Mouse (Mus musculus): ENCODE results near the gene Anks4b.

The Anks4b gene

DNA sequence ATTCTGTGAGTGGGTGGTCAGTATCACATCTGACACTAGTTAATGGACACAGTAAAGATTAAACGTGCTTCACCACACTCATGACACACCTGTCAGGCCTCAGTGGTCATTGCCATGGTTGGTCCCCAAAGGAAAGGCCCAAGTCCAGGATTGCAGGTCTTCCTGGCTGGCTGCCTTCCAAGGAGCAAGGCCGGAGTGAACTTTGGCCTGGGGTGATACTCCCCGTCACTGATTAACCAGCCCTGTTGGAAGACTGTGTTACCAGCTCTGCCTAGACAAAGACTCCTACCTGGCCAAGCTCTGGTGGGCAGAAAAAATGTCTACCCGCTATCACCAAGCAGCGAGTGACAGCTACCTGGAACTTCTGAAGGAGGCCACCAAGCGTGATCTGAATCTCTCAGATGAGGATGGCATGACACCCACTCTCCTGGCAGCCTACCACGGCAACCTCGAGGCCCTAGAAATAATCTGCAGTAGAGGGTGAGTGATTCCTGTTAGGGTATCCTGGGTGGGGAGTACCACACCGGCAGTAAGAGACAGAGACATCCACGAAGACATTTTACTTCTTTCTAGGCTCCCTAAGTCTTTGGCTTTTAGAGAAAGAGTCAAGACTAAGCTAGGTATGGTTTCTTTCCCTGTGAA lies at the start of gene Anks4b:
TSS of gene Anks4b (plus strand) at position 256 of the 642 bp plus-strand sequence.
- DNase-seq, result no peak

DNA sequence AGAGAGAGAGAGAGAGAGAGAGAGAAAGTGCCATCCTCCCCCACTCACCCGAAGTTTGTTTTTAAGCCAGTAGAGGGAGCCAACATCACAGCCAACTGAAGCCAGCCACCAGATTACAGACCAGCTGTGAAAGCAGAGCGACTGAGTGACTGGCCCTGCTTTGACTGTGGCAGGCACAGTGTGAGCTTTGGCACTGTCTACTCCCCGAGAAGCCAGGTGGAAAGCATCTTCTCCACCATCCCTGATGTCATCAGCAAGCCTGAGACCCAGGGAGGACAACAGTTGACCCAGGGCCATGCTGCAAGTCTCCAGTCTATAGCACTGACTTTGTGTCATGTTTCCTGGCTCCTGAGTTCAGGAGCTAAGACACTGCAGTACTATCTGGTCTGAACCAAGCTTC lies 48.8 kb upstream of the Anks4b start:
- DNase-seq, result peak; percentile 51

DNA sequence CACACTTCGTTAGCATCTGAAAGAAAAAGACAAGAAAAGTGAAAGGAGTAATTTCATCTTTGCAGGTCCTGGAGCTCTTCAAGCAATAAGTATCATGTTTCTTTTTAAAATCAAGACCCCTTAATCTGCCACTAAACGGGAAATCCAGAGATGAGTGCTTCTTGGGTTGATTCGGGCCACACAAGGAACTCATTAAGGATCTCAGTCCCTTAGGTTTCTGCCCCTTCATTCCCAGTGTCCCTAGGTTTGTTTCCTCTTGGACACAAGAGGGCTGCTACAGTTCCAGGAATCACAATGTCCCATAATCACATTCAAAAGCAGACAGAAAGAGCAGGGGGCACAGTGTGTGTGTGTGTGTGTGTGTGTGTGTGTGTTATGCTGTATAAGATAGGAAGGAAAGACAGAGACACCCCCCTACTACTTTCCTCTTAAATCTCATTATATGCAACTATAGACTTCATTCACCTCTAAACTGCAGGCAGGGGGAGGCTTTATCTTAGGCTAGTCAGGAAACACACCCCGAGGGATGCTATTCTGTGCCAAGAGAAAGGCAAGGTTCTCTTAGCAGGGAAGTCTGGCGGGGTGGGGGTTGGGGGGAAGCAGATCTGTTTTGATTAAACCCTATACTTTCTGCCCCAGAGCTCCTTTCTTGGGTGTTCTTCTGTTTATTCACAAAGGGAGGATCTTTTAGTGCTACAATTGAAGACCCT lies 46.5 kb upstream of the Anks4b start:
- no peak for DNase-seq

DNA sequence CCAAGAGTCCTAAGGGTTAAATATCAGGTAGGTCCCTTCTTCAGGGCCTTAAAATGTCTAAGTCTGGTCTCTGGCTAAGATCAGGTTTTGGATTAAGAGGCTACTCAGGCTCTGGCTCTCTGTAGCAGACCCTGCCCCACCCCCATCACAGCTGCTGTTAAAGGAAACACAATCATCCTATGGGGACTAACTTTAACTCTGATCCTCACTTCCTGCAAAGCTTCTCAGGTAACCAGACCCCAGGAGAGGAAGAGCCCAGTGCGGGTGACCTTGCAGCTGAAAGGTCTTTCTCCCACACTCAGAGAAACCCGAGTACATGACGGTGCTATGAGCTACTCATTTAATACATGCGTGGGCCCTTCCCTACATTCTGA lies 46.0 kb upstream of the Anks4b start:
- no peak for DNase-seq

DNA sequence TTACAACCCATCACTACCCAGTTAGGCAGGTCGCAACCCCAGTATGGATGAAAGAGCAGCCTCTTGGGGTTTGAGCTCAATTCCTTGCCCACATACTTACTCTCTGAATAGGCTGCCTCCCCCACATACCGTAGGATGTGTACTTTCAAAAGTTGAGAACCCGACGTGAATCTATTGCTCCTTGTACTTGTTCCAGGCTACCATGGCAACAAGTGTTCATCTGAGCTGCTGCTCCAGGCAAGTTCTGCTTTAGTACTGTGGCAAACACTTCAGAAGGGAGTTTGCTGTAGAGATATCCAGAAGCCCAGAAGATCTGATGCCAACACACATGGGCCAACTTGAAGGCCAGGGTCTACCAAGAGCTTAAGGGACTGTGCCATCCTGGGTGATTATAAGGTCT lies 44.7 kb upstream of the Anks4b start:
- no peak for DNase-seq

DNA sequence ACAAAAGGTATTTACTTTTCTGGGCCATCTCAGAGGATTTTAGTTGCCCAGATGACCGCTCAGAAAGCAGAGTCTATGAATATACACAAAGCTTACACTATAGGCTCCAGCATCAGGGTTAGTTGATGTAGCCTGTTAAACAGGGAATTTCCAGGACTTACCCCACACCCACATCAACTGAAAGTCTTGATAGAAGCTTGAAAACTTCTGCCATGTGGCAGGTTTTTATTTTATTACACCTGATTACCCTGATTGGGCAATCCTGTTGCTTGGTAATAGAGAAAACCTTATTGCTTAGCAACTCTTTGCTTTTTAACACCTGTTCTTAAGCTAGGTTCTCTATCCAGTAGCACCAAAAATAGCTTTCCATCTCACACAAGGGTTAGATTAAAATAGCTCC lies 30.9 kb upstream of the Anks4b start:
- no peak for DNase-seq

DNA sequence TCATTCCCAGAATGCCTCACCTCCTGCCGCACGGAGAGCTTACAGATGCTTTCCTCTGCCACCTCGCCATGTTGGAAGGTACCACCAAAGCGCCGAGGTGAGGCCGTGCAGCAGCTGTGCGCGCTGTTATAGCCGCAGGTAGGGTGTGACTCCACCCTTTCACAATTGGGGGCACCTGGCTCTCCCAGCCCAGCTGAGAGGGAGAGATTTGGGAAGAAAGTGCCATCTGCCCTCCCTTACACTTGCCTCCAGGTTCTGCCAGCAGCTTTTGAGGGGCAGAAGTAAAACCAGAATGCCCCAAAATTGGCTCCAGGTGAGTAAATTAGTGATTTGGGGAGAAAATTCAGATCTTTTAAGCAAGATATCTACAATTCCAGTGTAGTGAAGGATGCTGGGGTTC lies 28.5 kb upstream of the Anks4b start, which contains the start of gene Zp2:
TSS of gene Zp2 (minus strand) at position 101 of the 400 bp plus-strand sequence.
- DNase-seq, result no peak

DNA sequence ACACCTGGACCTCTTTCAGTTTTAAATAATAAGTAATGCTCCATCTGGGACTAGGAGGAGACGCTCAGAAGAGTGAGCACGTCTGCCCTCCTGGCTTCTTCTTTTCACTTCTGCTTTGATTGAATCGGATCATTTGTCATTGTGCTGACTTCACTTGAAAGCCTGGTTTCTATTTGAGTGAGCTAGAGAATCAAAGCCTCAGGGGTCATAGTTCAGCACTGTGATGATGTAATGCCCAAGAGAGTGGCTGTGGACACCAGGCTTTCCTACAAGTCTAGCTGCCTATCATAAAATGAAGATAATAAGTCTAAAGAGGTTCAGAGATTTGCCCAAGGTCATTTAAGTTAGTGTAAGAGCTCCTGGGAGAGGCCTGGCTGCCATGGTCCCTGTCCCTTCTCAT lies 23.4 kb upstream of the Anks4b start:
- no peak for DNase-seq

DNA sequence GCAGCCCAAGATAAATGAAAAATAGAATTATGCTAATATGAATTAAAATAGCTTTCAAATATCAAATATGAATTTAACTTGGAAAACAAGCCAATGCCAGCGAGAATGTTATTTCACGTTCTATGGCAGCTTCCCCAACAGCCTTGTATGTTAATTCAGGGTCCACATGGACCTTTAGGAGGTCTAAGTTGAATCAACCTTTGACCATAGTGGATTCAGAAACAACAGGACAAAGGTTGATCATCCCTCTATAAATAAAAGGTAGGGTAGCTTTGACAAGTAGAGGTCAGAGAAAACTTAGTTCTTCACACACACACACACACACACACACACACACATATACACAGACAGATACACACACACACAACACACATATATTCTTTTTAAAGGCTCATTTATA lies 22.8 kb upstream of the Anks4b start:
- DNase-seq, result no peak

DNA sequence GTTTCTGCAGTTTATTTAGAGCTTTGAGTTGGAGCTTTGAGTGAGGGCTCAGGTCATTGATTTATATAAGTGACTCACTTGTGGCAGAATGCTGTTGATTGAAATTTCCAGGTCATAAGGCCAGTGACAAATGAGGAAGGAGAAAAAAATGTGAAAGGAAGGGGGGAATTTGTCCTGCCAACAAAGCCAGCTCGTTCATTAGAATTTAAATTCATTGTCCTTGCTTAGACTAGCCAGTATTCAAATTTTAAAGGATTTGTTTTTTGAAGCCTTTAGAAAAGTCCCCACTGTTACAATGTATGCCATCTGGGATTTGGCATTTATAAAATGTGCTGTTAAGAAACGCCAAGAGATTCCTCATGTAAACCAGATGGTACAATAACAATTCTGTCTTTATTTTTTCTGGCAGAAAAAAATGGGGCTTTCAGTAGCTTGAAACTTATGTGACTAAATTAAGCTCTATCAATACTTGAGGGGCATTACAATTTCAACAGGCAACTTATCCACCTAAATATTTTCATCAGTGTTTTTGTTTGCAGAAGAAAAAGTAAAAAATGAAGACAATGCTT lies 16.7 kb upstream of the Anks4b start:
- no peak for DNase-seq

DNA sequence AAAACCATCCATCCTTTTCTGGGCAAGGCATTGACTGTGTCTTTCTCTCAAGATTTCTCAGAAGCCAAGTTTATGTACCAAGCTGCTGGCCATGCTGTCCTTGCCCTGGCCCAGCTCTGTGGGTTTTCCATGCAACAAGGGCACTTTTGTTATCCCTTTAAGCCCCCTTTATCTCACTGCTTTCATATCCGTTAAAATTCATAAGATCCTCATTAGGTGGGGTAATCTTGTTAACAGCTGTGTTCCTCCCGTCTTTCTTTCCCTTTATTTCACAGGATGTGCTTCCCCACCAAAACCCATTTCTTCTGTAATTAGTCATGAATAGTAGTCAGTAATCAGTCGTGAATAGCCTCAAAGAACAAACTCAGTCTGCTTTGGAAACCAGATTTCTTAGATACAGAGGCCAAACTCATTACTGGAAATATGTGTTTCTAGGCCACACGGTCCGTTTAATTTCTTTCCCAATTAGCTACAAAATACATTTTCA lies 16.0 kb upstream of the Anks4b start:
- DNase-seq, result no peak

DNA sequence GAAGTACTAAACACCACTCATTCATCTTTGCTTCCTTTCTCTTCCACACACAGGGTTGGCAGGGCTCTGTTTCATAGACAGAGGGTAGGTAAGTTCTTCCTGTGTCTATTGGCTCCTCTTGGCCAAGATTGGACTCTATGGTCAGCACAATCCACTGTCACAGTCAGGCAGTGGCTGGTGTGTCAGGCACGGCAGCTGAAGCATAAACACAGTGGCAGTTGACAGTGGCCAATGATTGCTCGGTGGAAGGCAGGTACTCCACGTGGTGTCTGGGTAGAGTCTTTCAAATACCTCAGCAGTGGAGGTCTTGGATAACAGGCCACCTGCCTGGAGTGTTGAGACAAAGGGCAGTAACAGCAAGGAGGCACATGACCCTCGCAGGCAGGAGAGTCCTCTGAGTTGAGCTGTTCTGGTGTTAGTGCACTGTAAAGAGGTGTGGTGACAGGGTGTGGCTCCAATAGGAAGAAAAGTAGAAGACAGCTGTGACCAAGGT lies 15.5 kb upstream of the Anks4b start:
- no peak for DNase-seq

DNA sequence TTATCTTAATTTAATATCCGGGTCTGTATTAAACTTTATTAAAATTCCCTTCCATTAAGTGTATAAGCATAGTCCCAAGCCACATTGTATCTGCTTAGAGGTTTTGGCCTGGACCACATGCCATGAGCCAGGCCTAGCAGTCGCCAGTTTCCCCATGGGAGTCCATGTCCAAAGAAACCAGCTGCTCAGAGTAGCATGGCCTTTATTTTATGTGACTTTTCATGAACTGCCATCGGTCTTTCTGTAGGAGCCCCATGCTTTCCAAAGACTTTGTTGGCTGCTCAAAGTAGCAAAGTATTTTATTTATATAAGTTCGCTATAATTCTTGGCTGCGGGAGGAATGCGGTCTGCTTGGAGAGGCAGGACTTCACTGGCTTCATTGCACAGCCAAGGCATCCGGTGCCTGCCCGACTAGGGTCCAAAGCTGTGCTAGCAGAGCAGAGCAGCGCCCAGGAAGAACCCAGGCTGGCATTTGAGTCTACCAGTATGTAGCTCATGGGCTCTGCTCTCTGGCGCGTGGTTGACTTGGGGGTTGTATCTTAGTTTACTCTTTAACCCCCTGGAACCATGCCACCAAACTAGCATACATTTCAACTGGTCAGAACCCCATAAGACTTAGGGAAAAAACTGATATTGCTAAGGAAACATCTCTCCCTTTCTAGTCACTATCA lies 9.9 kb upstream of the Anks4b start:
- no peak for DNase-seq

DNA sequence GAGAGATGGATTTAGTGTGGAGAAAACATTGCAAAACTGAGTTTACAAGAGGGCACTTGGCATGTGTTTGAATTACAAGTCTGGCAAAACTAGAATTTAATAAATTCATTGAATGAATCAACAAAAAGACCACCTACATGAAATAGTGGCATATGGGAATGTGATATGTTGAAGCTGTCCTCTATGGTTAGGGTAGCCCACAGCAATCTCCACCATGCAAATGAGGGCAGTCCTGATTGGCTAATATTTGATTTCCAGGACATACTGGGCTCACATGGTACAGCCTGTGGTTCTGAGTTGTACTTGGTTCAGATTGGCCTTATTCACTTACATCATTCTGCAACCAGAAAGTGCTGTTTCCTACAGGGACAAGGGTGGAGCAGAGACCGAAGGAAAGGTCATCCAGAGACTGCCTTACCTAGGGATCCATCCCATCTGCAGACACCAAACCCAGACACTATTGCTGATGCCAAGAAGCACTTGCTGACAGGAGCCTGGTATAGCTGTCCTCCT lies 1.4 kb upstream of the Anks4b start:
- no peak for DNase-seq

DNA sequence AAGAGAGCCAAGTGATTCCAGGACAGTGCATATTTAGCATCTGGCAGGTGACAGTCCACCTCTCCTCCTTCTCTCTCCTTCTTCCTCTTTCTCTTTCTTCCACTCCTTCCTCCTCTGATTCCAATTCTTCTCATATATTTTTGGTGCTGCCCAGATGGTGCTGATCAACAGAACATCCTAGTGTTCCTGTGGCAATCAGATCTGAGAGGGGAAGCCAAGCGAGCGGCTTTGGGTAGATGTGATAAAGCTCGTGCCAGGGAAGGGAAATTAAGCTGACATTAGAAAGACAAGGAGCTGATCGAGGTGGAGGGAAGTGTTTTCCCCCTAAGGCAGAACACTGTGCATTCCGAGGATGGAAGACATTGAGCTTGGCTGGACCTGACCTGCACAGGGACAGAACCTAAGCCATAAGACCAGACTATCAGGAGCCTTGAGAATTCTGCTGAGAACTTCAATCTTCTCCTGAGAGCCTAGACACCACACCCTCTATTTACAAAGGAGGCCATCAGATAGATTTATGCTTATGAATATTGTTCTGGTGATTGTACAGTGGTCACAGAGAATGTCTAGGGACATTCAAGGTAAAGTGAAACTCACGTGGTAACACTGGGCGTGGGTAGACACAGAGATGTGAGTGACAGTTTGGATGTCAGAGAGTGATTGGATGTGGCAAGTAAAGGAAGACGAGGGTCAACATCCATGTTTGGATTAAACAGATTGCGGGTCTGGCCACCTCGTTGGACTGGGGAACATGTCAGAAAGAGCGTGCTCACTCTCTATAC lies 1.3 kb downstream of the Anks4b start:
- no peak for DNase-seq

DNA sequence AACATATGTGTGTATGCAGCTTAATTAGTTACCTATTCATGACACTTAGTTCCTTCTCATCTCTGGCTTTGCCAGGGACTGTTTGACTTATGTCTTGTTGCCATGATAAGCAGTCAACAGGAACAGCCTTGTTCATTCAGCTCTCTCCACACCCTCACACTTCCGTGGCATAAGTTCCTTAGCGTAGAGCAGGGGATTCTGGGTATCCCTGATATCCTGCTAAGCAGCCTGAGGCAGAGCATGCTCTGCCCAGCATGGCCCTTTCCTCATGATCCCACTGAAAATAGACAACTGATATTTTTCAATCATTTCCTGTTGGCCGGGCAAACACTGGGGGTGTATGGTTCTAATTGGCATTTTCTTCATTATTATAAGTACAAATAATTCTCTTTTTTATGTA lies 4.0 kb downstream of the Anks4b start:
- no peak for DNase-seq

DNA sequence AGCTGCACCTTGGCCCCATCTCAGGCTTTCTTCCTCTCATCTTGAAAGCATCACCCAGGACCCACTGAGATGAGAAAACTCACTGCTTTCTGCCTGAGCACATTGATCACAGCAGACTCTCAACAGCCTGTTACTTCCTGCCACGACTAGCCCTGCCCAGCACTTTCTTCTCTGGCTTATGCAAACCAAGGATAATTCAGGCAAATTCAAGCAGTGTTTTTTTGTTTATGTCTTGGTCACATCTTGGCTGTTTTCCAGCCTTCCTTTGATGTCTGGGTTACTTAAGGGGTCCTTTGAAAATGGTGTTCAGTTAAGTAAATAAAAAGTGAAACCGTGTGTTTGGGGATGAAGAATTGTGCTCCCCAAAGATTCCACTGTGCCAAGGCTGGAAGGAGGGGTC lies 5.3 kb downstream of the Anks4b start:
- no peak for DNase-seq

DNA sequence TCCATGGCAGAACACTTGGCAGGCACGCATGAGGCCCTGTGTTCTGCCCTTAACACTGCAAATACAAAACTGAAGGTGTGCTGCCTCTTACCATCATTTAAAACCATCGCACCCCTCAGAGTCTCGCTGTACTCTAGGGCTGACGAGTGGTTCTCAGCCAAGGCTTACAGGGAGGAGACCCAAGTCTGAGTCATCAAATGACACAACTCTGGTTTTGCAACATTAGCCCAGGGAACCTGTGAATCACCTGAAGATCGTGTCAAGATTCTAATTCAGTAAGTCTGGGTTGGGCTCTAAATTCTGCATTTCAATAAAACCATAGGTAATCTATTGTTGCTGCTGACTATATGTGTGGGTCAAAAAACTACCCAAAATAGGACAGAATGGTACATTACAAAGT lies 6.9 kb downstream of the Anks4b start:
- DNase-seq, result no peak

DNA sequence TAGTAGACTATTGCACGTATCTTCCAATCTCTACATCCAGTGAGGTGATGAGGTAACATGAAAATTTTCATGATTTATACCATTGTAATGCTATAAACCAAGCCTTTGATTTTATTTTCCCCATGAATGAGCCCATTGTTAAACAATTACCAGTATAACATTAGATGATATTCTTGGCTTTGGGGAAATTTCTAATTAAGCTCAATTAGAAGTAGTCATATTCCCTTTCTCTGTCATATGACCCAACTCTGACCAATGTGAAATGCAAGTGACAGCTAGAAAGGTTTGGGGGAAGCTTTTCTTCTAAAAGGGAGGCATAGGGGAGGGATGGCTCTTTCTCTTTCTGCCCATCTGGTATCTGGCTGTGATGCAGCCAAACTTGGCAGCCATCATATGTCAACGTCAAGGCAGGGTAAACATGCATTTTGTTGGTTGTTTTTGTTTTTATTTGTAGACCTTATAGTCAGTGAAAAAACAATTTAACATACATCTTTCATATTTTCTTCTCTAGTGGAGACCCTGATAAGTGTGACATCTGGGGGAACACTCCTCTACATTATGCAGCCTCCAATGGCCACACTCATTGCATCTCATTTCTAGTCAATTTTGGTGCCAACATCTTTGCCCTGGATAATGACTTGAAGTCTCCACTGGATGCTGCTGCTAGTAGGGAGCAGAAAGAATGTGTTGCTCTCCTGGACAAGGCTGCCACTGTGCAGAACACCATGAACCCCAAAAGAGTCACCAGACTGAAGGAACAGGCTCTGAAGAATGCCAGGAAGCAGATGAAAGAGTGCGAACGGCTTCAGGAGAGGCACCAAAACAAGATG lies 8.0 kb downstream of the Anks4b start:
- DNase-seq, result no peak

DNA sequence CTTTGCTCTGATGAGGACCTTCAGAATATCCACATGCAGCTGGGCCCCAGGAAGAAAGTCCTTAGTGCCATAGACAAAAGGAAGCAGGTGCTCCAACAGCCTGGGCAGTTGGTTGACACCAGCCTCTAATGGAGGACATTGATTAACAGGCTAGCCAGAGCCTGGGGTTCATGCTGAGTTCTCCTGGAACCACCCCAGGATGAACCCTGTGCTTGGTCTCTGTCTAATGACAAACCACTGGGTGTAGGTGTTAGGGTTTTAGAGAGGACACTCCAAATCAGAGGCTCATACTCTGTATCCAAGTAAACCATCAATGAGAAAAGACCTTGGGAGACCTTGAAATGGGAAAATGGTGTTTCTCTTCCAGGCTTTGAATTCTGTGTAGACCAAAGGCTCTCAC lies 9.2 kb downstream of the Anks4b start:
- DNase-seq, result no peak

DNA sequence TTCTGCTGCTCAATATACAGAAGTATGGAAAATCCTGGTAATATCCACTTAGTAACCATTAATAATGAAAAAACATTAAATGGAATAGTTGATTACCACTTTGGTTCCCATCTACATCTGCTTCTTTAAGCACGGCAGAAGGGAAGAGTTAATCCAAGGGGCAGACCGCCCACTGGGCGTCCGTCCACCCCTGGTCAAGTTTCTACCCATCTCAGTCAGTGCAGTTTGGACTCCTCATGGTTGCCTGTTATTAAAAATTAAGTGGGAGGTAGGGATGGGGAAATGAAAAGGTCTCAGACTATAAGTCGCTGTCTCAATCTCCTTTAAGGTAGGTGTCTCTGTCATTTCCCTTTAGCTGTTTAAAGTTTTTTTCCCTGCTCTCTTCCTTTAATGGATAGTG lies 15.3 kb downstream of the Anks4b start:
- no peak for DNase-seq

All from cerebellum, adult 11-12 months (tissue).